Mouse (Mus musculus) retina, embryonic 14.5 days (tissue): Measurements from ENCODE around the gene Coa6.
A peak's percentile ranks its signal among the peaks of the same experiment; 100 is the strongest.

Experiments used
- DNase-seq: peaks from one replicate; pipeline ENCODE4 v3.0.0-alpha.2; 2015; ENCODE audit warnings: low spot score

Gene Coa6

DNA sequence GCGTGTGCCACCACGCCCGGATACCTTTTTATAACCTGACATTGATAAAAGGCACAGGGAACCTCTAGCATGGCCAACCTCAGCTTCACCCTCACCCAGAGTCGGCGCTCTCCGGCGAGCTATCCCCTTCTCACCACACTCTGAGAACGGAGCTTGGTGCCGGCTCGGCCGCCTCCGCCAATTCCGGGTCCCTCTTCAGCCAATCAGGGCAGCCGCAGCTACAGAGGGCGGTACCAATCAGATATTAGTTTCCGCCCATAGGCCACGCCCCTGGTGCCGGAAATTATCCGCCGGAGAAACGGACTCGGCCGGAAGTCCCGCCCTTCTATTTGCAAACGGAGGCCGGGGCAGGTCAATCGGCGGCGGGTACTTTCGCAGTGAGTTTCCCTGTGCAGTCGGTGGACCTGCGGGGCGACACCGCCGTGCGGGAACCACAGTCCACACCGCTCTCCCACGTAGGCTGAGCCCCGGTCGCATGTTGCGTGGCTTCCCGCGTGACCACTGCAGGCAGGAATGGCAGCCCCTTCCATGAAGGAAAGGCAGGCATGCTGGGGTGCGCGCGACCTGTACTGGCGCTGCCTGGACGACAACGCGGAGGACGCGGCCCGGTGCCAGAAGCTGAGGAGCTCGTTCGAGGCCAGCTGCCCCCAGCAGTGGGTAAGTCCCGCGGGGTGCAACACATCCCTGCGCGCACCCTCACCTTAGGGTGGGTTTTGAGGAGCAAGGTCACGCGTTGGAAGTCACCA, at the start of gene Coa6:
TSS of gene Coa6 (plus strand) at position 342 of the 746 bp plus-strand sequence.
- peak; percentile 99 for DNase-seq

DNA sequence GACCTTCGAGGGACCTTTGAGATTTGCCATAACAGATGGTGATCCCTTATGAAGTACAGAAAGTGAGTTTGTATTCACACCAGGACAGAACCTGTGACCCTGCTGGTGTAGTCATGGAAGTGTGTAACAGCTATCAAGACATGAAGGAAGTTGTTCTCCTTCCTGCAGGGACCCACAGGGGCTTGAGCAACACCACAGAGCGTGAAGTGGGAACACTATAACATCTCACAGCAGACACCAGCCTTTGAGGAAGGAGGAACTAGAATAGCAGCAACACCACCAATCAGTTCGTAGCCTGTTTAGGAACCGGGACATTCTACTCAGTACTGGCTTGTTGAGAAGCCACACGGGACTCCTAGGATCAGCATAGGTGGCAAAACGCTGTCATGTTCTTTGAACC, 42.7 kb upstream of the Coa6 start:
- no peak for DNase-seq

DNA sequence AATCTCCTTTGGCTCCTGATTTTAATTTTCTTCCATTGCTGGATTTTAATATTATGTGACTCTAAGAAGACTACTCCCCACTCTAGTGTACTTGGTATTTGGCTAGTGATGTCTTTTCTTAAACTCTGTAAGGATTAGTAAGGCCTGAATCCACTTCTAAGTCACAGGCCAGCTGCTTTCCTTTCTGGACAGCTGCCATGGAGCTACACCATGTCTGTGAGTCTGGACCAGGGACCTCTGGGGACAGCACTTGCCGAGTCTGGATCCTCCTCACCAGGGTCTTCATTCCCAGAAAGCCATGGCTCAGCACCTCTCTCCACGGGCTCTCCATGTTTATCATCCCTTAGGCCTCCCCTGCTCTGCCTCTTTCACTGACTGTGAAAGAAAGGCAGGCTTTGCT, 42.2 kb upstream of the Coa6 start:
- DNase-seq = no peak

DNA sequence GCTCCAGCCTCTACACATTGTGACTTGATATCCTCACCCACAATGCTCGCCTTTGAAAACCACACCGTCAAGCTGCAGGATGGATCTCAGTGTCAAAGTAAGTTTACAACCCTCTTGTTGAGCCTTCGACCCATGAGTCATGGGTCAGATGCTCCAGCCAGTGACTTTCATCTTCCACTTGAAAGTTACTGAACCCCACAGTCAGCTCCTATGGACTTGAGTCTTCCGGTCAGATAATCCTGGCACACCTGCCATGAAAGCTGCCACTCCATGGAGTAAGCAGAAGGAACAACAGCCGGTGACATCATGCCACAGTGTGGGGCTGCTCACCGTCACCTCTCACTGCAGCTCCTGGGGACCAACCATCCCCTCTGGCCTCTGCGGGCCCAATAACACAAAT, 41.0 kb upstream of the Coa6 start:
- no peak for DNase-seq

DNA sequence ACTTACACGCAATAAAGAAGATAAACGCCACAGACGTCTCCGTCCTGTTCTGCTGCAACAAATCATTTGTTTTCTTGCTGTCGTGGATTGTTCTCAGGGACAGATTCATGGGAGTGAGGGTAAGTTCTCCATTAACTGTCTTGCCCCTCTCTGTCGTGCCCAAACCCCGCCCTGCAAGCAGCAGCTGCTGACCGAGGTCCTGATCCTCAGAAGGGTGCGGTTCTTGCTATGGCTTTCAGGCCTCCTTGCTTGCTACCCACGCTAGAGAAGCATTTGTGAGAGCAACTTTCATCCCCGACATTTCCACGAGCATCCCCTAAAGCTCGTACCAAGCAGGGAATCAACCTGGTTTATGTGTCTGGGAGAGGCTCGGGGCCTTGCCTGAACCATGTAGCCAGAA, 40.1 kb upstream of the Coa6 start:
- DNase-seq = no peak

DNA sequence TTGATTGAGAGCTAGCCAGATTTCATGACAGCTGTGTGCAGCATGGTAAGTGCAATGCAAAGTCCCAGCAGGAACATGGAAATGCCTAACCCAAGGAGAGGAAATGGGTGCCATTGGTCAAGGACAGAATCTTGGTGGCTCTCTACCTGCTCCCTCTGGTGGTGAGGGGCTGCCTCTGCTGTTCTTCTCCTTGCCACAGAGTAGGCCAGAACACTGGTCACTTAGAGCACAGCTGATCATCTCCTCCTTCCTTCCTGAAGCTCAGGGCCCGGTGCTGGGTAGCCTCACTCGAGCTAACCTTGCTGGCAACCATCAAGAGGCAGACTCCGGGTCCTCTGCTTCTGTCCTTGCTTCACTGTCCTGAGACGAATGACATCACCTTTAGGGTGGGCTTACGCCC, 39.6 kb upstream of the Coa6 start:
- peak; percentile 79 for DNase-seq

DNA sequence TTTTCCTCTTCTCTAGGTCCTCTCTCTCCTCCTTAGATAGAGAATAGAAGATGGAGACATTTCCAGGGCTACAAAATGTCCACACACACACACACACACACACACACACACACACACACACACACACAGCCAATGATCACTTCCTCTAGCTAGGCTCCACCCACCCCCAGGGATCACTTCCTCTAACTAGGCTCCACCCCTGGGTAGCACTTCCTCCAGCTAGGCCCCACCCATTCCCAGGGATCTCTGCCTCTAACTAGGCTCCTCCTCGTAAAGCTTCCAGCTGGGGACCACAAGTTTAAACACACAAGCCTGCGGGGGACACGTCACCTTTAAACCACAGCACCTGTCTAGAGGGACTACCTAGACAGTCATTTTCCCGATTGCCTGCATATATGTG, 34.7 kb upstream of the Coa6 start:
- DNase-seq = no peak

DNA sequence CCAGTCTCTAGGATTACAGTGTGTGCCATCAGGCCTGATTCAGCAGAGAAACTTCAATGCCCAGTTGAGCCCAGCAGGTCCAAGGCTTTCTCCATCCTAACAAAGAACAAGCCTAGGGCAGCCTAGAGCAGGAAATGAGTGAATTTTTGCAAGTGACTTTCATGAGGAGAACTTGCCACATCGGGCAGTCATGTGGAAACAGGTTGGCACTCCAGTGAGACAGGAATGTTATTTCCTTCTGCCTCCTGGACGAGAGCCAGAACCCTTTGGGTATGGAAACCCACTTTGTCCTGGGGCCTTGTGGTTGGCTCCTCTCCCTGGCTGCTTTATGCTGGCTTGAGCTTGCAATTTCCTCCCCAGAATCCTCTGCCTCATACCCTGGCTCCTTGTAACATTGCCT, 30.8 kb upstream of the Coa6 start:
- no peak for DNase-seq

DNA sequence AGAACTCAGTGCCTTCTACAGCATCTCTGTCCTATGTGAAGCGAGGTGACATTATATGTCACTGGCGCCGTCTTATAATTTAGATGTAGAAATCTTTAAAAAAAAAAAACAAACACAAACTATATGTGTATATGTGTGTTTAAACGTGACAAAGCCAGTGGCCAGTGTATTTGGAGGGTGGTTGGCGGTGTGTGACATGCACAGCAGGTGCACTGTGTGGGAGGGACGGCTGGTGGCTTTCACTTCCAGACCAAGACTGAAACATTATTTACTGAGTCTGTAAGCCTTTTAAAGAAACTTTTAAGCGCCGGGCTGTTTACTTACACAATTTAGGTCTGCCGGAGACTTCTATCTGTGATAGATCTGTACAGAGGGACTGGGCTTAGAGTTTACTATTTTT, 26.9 kb upstream of the Coa6 start:
- DNase-seq = no peak

DNA sequence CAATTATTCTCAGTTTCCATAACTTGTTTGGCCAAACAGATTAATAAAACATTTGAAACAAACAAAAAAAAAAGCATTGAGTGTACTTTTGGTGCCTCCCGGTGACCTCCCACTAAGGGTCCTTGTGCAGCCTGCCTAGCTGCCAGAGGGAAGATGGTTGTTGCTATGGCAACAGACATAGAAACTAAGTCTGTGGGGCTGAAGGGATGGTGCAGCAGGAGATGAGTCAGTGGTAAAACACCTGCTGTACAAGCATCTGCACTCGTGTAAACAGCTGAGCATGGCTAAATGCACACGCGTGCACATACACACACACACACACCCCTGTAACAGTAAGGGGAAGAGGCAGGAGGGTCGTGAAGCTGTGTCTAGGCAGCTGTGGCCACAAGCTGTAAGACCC, 26.4 kb upstream of the Coa6 start:
- DNase-seq = no peak

DNA sequence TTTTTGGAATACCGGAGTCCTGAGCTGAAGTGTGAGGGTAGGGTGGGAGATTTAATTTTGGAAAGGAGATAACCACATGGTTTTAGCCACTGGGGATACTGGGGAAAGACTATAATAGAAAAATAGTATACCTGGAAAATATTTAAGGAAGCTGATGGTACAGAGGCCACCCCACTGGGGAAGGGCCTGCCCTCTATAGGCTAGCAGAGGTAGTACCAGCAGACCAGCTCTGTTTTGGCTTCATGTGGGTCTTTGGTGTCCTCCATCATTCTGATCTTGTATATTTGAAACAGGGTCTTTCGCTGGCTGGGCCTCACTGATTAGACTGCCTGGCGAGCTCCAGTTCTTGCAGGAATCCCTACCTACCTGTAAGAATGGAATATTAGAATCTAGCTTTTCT, 24.0 kb upstream of the Coa6 start:
- no peak for DNase-seq

DNA sequence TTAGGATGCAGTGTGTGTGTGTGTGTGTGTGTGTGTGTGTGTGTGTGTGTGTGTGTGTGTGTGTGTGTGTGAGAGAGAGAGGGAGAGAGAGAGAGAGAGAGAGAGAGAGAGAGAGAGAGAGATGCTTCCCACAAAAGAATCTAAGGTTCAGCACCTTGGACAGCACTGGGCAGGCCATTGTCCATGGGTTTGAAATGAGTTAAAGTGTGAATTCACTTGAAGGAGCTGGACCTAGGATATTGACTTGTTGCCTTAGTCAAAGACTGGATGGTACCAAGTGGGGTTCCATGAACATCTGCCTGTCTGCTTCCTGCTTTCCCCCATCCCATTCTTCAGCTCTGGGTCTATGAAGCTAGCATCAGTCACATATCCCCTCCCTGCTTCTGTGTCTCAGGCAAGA, 17.8 kb upstream of the Coa6 start:
- DNase-seq = peak; percentile 67

DNA sequence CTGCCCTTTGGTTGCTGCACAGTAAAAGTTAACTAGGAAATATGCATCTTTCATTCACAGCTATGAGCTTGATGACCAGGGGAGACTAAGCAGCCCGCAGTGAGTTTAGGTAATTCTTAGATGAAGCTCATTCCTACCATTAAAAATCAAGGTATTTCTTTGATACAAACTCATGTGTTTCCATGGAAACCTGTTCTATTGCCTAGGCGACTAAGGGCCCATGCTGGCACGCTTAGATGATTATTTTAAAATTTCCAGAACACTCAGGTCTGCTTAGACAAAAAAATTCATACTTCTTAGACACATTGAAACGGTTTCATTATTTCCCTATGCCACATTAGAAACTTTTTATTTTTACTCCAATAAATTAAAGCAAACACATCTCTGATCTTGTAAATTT, 17.3 kb upstream of the Coa6 start:
- DNase-seq = no peak

DNA sequence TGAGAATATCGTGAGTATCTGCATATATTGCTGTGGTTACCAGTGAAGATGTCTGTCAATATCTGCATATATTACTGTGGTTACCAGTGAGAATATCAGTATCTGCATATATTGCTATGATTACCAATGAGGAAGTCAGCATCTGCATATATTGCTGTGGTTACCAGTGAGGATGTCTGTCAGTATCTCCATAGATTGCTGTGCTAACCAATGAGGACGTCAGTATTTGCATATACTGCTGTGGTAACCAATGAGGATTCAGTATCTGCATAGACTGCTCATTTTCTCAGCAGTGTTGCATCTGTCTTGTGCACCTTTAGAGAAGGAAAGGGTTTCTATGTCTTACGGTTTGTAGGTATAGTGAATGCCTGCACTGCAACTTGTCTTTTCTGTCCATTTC, 1.5 kb upstream of the Coa6 start:
- no peak for DNase-seq

DNA sequence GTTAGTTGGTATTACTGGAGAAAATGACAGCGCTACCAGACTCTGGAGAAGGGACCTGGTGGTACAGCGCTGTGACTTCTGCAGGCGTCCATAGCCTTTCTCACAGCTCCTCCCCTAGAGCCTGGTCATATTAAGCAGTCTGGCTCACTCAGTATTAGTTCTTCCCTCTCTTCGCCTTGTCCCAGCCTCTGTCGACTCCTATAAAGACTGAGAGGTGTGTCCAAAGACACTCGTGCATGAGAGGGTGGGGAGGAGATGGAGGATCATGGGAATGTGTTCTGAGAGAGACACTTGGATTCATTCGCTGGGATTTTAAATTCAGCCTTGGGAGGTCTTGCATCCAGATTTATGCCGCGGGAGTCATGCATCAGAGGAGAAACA, 595 bp downstream of the Coa6 start:
- no peak for DNase-seq

DNA sequence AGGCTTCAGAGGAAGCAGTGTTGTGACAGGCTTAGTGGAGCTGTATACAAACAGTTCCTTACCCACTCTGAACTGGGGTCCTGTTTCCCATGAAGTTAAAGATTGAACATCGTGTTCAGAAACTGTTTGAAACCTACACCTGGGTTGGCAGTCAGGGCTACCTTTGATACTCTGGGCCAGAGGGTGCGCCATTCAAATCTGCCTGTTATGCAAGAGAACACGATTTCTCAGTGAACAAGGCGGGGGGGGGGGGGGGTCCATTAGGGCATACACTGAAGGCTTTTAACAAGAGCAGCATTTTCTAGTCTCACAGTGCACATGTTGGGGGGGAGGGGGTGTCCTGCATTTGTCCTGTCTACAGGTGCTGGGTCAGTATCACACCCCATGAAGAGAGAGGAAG, 1.8 kb downstream of the Coa6 start:
- no peak for DNase-seq

DNA sequence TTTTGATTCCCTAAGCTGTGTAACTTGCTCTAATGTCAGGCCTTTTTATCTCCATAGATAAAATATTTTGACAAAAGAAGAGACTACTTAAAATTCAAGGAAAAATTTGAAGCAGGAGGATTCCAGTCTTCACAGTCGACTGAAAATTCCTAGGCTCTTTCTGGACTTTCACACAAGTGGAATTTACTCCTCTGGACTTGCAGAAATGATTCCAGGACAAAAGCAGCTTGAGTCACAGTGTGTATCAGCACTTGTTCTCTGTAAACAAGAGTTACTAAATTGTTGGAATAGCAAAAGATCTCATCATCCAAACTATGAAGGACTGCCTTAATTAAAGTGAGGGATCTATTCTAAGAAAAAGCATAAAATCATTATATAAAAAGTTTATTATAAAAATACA, 2.6 kb downstream of the Coa6 start:
- no peak for DNase-seq

DNA sequence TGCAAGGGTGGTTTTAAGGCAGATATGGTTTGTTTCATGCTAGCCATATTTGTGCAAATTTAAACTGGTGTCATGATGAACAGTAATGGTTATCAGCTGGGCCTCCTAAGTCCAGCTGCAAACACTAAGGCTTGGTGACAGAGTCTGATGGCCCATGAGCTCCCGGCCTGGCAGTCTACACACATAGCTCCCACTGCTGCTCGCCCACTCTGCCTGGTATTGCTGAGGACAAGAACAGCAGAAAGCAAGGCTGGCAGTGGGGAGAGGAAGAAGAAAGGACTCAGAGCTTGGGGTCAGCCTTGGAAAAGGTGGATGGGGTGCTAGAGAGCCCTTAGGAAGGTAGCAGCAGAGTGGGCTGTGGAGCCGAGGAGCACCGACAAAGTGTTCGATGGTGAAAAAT, 7.3 kb downstream of the Coa6 start:
- DNase-seq = no peak

DNA sequence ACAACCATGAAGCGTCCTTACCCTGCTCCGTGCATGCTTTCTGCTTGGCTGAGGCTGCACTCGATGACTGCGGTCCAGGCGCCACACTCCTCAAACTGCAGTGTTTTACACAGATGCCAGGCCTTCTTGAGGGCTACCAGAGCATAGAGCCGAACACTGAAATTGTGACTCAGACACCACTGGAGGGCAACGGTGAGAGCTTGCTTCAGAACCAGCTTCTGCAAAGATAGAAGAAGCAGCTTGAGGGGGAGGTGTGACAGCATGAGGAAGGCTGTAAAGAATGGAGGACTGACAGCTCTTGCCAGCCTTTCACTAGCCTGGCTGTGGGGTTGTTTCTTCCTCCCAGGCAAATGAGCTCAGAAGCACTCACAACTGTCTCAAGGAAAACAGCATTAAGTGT, 11.5 kb downstream of the Coa6 start:
- DNase-seq = peak; percentile 12

DNA sequence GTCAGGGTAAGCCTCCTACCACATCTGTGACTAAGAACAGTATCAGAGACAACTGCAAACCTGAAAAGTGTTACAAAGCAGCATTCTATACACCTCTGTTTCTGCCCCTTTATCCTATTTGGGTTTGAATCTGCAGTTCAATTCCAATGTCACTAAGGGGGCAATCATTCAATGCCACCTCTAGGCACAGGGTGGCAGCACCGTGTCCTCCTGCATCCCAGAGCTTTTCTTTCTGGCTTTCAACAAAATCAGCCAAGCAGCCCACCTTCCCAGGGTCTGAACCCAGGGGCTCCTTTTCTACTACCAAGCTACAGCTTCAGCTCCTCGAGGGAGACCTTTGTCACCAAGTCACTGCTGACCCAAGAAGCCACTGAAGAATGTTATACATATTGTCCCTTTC, 16.6 kb downstream of the Coa6 start:
- peak; percentile 3 for DNase-seq

DNA sequence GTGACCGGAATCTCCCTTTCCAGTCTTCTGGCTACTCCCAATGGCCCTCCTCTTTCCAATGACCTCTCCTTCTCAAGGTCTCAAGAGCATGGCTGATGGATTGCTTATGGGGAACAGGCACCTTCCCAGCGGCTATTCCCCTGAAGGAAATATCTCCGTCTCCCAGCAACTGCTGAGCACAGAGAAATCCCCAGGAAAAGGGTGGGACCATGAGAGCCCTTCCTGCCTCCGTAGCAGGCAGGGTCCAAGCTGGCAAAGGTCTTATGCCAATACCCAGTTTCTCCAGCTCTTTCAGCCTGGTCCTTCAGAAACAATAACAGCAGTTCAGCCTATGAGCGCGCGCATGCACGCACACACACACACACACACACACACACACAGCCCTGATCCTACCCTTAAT, 28.8 kb downstream of the Coa6 start:
- no peak for DNase-seq

DNA sequence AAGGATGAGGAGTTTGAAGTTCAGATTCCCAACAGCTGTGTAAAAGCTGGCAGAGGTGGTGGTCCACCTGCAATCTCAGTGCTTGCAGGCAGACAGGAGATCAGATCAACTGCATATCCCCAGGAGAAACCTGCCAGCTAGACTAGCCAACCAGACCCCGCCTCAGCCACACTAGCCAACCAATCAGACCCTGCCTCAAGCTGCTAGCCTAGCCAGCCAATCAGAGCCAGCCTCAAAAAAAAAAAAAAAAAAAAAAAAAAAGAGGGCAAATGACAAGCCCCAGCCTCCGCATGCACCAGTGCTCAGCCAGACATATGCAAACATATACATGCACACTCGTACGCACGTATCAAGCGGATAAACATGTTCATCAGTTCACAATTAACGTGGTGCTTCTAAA, 33.1 kb downstream of the Coa6 start:
- DNase-seq = no peak

DNA sequence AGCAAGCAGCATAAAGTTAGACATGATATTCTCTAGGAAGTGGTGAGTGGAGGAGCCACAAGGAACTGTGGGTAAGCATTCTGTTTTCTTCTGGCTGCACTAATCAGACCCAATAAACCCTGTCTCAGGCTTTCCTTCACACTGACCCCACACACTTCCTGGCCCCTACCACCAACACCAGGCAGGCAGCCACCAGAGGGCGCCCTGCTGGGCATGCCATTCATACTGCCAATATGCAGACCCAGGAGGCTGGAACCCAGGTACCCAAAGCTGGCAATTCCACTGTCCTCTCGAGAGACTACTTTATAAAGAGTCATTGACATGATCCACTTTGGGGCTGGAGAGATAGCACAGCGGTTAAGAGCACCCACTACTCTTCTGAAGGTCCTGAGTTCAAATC, 38.0 kb downstream of the Coa6 start:
- peak; percentile 44 for DNase-seq

DNA sequence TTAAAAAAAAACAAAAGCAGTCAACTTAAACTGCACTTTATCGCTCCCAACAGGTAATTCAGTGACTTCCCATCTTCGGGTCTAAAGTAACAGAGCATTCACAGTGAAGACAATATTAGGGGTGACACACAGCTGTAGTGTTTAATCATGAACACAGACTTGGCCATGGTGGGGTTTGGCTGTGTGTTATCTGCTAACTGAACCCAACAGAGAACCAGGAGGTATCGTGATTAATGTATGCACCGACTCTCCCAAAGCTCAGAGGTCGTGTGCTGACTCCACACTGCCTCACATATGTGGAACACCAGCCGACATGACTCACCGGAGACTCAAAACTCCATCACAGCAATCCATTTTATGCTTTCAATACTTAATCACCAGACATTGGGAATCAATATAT, 39.4 kb downstream of the Coa6 start:
- no peak for DNase-seq

DNA sequence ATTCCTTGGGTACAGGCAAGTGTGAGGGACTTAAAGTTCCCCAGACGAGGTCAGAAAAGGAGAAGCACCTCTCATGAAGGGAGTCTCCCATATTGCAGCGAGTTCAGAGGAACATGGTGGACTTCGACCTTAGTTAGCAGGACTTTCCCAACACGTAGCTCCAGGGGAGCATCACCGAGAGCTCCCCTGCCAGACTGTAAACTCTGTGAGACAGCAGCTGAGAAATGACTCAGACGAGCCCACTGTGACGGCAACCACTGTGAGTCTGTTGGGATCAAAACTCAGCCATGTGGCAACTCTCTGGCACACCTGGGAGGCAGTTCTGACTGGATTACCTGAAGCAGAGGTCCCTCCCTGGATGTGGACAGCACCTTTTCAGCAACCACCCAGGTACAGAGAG, 41.8 kb downstream of the Coa6 start:
- no peak for DNase-seq
